In the genomic region with DNA sequence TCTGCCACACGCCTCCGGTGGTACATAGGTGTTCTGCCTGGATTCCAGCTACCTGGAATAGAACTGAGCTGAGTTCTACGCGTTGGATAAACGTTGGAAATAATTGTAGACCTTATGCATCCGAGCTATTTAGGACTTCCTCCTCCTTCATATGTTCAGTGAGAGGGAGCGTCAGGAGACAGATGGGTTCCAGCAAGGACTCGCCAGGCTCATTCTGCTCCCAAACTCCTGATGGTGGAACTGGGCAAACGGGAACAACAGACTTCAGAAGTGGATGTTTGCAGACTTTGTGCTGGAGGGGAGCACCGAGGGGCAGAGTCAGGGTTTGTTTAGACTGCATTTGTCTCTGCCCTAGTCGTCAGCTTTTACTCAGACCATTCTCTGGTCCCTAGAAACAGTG, we compare ENCODE assay signal across 29 mouse cellular contexts. TPM values are rescaled to one million over a fixed set of nuclear protein-coding genes. Genes with fewer than 3 reads are reported as not detected.
DNase-seq lines count a peak whose midpoint lies in the region; ATAC-seq lines count a peak whose summit lies in the region.
"Had no signal": no experiment of that assay in that cellular context is flagged by ENCODE, and none has a peak within 500 bp of the region (broad histone marks: within the 10 kb centered on the region; RNA-seq: fewer than 3 reads in every experiment).

No protein-coding gene starts in this region.

- WGBS in liver, embryonic 11.5 days, result 78% methylated on average over 11 of the region's 11 CpGs

- H3K27ac ChIP-seq in liver, embryonic 11.5 days (ENCODE audit: low read depth, low read length), result no peak overlapping the region
- H3K27ac ChIP-seq: embryonic facial prominence, embryonic 12.5 days; gastrocnemius, adult 2 months; hindbrain, embryonic 12.5 days; hindbrain, postnatal 0 days; intestine, embryonic 15.5 days; limb, embryonic 13.5 days; liver, embryonic 12.5 days; macrophage; midbrain, embryonic 13.5 days; neural tube, embryonic 13.5 days had no signal

- H3K36me3 ChIP-seq in liver, embryonic 11.5 days (ENCODE audit: control insufficient read depth, insufficient read depth, low read length), result no peaks in the 10 kb centered on the region
- H3K36me3 ChIP-seq: embryonic facial prominence, embryonic 12.5 days; hindbrain, embryonic 12.5 days; intestine, embryonic 15.5 days; liver, embryonic 12.5 days had no signal

- ATAC-seq in liver, embryonic 11.5 days (replicated peaks; ENCODE audit: low FRiP score), result no peak
- ATAC-seq: CD4-positive, CD25-positive, alpha-beta regulatory T cell, adult 4 months; forebrain, embryonic 14.5 days; hindbrain, postnatal 0 days; intestine, embryonic 15.5 days; liver, embryonic 12.5 days; liver, postnatal 0 days; midbrain, embryonic 13.5 days had no signal

- no peaks in the 10 kb centered on the region for H3K9me3 ChIP-seq in liver, embryonic 11.5 days (ENCODE audit: control insufficient read depth, low read length)
- H3K9me3 ChIP-seq: embryonic facial prominence, embryonic 12.5 days; hindbrain, embryonic 12.5 days; intestine, embryonic 15.5 days; liver, embryonic 12.5 days; midbrain, embryonic 13.5 days; neural tube, embryonic 13.5 days had no signal

- H3K9ac ChIP-seq in liver, embryonic 11.5 days (ENCODE audit: low read depth, low read length), result no peak overlapping the region
- H3K9ac ChIP-seq: embryonic facial prominence, embryonic 12.5 days; hindbrain, embryonic 12.5 days; intestine, embryonic 15.5 days; limb, embryonic 13.5 days; liver, embryonic 12.5 days; liver, postnatal 0 days; midbrain, embryonic 13.5 days; neural tube, embryonic 13.5 days had no signal

- peaks cover 9% of the 10 kb centered on the region for H3K4me1 ChIP-seq in liver, embryonic 11.5 days (replicated peaks; ENCODE audit: control insufficient read depth, insufficient read depth, low read length)

- no peak overlapping the region for H3K4me3 ChIP-seq in liver, embryonic 11.5 days (ENCODE audit: low read depth, low read length)
- H3K4me3 ChIP-seq: embryonic facial prominence, embryonic 12.5 days; gastrocnemius, adult 2 months; hindbrain, embryonic 12.5 days; intestine, embryonic 15.5 days; limb, embryonic 13.5 days; liver, embryonic 12.5 days; midbrain, embryonic 13.5 days; neural tube, embryonic 13.5 days had no signal

- DNase-seq in cerebellum, adult 9-11 months, result peak; percentile 63
- DNase-seq in cerebellum, postnatal 10 days, result no peak
- DNase-seq in layer of hippocampus, adult 9-11 months, result peak; percentile 70
- DNase-seq in layer of hippocampus, adult 9-10 months (ENCODE audit: low spot score), result no peak
- peak; percentile 62 to 73 for DNase-seq in right cerebral cortex, postnatal 10 days (ENCODE audit: low spot score in 2 of 2)
- no peak for DNase-seq in right cerebral cortex, postnatal 4 days
- DNase-seq in liver, embryonic 11.5 days (ENCODE audit: low spot score), result no peak
- DNase-seq: adrenal gland, postnatal 14 days; embryo, embryonic 11 days; gastrocnemius, adult 2 months; gastrocnemius, postnatal 36 days; heart, adult 18-20 months; heart, postnatal 36 days; kidney, postnatal 36 days; liver, postnatal 0 days; lung, postnatal 10 days; thymus, postnatal 14 days had no signal

- H3K27me3 ChIP-seq in liver, embryonic 11.5 days (replicated peaks; ENCODE audit: control insufficient read depth, insufficient read depth, low read length), result no peaks in the 10 kb centered on the region; the same call in 1 of the 2 replicates
- H3K27me3 ChIP-seq: intestine, embryonic 15.5 days; limb, embryonic 13.5 days; neural tube, embryonic 13.5 days had no signal

- H3K4me2 ChIP-seq in liver, embryonic 11.5 days, result no peak overlapping the region
- H3K4me2 ChIP-seq: embryonic facial prominence, embryonic 12.5 days; heart, embryonic 11.5 days; hindbrain, embryonic 12.5 days; intestine, embryonic 15.5 days; limb, embryonic 13.5 days; liver, embryonic 12.5 days; midbrain, embryonic 13.5 days; neural tube, embryonic 13.5 days had no signal

RNA-seq across cellular contexts. Expression of gene Il17d, which starts 16.1 kb away (rescaled TPM):
- polyA plus RNA-seq in liver, embryonic 11.5 days (2014; fragmentation: Nextera tagmentation; extraction: Ambion mirVana), result 0.26 and 0.43 TPM in 2 replicates
- polyA plus RNA-seq: CD4-positive, CD25-positive, alpha-beta regulatory T cell, adult 4 months; macrophage had no signal

RNA-seq across cellular contexts. Expression of gene Eef1akmt1, which starts 30.7 kb away (rescaled TPM):
- polyA plus RNA-seq in liver, embryonic 11.5 days (2014; fragmentation: Nextera tagmentation; extraction: Ambion mirVana), result 80.6 and 92.7 TPM in 2 replicates

Comparison
In these comparisons a context has a peak if more than half of its experiments do, and no peak if none do; other contexts are left out.
1. DNase-seq: peak in cerebellum, adult 9-11 months (single experiment), layer of hippocampus, adult 9-11 months (single experiment) and right cerebral cortex, postnatal 10 days (2 of 2); none in cerebellum, postnatal 10 days (0 of 2), layer of hippocampus, adult 9-10 months (single experiment), right cerebral cortex, postnatal 4 days (single experiment) and liver, embryonic 11.5 days (single experiment).